1 mouse cellular context compared by ENCODE assay signal in genomic region chr15:80192246-80192585, GRCm38 (mm10).
TF ChIP-seq lines count a peak whose summit lies in the region.

No protein-coding gene starts in this region.

TF ChIP-seq in CH12.LX, 34 proteins besides CTCF, POLR2A, EP300 and RAD21 (continued from another document):
- TF ChIP-seq TCF12 (IDR thresholded peaks at IDR 0.05; ENCODE audit: low read depth, low read length) (peak; percentile 27; the same call in 1 of the 2 replicates), MEF2A (IDR thresholded peaks at IDR 0.05; ENCODE audit: borderline replicate concordance, low read depth, low read length) (peak; percentile 57), SMC3 (IDR thresholded peaks at IDR 0.05; ENCODE audit: low read depth, low read length) (no peak), MAZ (IDR thresholded peaks at IDR 0.05; ENCODE audit: low read depth, low read length) (peak; percentile 25; the same call in 1 of the 2 replicates), MXI1 (IDR thresholded peaks at IDR 0.05; ENCODE audit: low read depth, low read length) (0 out of 2 replicates have a peak, but pooled peaks have one; percentile 34), KAT2A (IDR thresholded peaks at IDR 0.05; ENCODE audit: insufficient replicate concordance, low read length) (no peak), UBTF (IDR thresholded peaks at IDR 0.05; ENCODE audit: low read depth, low read length) (no peak), ETS1 (conservative IDR thresholded peaks at IDR 0.05; ENCODE audit: low read depth, low read length) (peak; percentile 51; the same call in 1 of the 2 replicates), MAFK (IDR thresholded peaks at IDR 0.05; ENCODE audit: insufficient replicate concordance, low read length) (0 out of 2 replicates have a peak, but pooled peaks have one; percentile 19)
TF ChIP-seq in CH12.LX: peak in this region for 9.
